Mouse (Mus musculus) left cerebral cortex, adult 11 months (tissue): ENCODE measurements at regions not wholly inside any gene's neighbourhood (a gene's known extent, or its start where the extent isn't known, plus 50 kb on each side); places are given as distances from the start of the nearest gene placed in this dataset.
A peak's percentile ranks its signal among the peaks of the same experiment; 100 is the strongest.

Experiments used
- DNase-seq: peaks from one replicate; pipeline ENCODE4 v3.0.0; 2022; ENCODE audit warnings: low spot score

DNA sequence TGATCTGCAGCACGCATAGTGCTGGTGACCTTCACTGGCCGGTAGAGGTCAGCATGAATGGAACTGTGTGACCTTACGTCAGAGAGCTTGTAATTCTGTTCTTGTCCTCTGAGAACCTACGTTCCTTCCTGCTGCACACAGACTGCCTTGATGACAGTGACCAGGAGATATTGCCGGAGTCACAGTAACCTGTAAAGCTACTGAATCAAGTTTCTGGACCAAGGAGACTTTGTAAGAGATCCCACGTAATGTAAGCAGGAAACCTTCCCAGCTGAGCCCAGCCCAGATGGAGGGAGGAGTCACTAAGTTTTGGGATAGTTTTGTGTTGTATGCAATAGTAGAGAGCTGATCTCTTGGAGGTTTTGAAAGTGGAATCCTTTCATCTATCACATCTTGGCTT is 117.4 kb upstream of the Lyplal1 start:
- no peak for DNase-seq

DNA sequence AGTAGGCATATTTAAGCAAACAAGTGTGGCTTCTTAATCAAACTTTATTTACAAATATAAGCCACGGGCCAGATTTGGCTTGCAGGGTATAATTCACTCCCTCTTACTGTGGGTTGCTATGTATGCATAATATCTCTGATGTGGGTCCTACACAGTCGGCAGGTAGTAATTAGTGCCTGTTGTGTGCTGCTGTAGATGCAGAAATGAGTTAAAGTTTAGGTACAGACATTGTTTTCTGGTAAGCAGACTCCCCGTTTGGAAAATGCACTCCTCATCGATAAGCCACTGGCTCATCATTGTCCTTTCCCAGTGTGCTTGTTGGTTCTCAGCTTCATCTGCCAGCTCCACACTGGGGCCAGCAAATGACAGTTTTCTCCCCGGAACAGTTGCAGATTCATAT is 113.4 kb upstream of the Lyplal1 start:
- DNase-seq, result no peak

DNA sequence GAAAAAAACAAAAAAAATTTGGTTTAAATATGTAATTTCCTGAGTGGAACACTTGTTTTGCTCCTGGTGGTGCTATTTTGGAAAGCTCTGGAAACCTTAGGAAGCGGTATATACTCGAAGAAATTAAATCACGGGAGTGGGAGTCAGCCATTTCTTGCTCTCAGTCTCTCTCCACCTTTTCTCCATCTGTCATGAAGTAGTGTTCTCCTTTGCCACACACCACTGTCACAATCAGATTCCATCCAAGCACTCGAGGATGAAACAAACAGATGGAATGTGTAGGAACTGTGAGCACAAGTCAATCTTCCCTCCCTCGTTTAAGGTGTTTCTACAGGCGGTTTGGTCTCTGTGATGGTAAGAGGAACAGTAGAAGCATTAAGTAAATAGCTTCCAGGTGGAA is 112.7 kb upstream of the Lyplal1 start:
- peak; percentile 4 for DNase-seq

DNA sequence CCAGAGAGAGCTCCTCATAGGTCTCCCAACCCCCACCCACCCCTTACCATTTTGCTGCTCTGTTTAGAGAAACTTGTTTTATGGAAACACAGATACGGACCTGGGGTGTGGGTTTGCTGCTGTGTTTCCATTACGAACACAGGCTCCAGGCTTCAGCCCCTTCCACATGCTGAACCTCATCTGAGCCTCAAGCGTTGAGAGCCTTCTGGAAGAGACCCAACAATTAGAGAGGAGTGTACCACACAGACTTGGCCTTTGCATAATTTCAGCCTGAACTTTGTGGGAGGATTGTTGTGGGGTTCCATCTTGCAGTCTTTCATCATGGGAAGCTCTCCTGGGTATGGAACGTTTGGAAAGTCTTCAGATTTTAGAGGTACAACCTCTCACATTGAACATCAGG is 111.3 kb upstream of the Lyplal1 start:
- no peak for DNase-seq

DNA sequence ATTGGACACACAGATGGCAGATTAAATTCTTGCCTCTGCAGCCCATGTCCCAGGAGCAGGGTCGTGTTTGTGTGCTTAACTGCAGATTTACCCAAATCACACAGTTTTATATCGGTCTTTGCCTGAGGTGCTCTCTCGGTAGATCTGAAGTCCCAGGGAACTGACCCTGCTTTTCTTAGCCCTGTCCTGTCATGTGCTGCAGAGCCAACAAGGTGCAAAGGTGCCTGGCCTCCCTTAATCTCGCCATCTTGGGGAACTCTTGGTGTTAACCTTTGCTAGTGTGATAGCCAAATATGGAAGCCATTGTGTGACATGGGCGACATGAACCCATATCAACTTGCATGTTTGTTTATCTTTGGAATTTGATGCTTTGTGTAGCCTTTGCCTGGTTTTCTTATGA is 107.1 kb upstream of the Lyplal1 start:
- no peak for DNase-seq

DNA sequence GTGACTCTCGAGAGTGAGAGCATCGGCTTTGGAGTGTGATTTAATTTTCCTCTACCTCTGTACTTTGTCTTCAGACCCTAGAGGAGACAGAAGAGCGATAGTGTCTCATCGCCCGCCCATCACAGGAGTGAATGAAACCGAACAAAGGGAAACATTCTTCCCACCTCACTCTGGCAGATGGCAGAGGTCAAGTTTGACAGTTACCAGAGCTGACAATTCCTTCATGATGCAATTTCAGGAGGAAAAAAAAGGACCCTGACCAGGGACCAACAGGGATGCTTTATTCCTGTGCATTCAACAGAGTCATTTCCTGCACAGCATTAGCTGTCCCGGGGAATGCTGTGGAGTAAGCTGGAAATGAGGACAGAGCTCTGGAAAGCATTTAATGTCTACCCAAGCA is 106.3 kb upstream of the Lyplal1 start:
- no peak for DNase-seq

DNA sequence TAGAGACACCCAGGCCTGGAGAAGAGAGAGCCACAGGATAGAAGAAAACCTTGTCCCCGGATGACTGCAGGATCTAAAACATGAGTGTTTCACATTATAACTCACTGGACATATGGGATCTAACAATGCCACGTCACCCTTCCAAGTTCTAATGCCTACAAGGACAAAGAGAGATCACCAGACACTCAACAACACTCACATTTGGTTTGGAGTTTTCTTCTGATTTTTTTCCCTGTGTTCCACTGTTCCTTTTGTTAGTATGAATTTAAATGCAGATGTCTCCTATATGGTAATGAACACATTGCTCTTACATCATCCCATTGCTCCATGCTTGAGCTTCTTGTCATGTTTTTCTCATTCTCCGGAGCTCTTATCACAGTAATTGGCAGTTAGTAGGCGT is 101.9 kb upstream of the Lyplal1 start:
- no peak for DNase-seq

DNA sequence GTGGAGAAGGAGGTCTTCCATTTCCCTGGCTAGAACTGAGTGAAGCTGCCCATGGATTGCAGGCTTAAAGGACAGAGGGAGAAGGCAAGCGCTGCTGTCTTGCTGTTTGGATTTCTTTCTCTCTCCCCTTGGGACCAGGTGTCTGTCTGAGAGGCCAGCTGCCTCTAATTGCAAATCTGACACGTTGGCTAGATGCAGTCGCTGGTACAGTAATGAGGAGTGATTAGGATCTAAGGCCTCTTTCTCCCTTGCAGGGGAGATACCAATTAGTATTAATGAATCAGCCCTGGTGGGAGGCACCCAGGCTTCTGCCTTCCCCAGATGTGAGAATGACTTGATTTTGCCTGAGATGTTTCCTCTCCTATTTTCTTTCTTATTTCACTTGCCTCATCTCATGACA is 100.1 kb upstream of the Lyplal1 start:
- no peak for DNase-seq

DNA sequence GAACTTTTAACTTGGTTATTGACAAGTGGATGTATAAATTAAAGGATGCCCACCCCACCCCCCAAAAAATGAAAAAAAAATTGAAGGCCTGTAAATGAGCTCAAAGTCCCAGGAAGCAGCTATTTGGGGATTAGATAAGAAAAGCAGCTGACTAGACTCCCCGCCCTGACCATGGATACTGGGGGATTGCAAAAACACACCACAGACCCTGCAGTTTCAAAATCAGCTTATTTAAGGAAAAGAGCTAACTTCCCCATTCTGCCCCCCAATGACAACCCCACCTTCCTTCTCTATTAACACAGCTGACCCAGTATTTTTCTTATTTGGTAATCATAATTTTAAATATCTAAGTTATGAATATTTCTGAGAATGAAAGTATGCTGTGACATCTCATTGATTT is 87.0 kb upstream of the Lyplal1 start:
- DNase-seq, result no peak

DNA sequence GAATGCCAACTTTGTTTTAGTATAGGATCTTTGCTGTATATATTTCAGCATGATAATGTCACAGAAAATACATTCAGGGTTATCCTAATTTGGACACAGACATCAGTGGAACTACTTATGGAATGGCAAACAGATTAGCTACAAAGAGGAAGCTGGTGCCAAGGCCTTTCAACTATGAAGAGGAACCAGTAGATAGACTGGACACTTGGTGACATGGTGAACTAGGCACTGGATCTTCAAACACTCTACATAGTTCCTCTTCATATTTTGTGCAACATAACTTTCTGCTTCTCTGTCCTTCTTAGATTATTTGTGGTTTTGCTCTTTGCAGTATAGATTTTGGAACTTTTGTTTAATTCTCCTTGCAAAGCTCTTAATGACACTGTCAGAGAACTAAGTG is 85.4 kb upstream of the Lyplal1 start:
- no peak for DNase-seq

DNA sequence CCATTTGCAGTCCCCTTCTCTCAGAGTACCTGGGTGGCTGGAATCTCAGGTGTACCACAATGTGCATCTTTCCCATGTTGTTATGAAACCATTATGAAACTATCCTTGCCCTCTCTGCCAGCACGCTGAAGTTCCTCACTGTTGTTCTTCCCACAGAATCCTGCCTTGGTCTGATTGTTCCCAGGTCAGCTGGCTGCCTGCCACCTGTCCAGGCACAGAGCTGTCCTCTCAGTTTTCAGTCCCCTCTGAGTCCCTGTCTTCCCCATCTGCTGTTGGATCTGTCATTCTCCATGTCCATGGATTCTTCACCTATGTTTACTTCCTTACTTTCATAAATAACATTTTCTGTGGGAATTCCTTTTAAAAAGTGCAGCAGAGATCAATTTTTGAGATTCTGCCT is 81.3 kb upstream of the Lyplal1 start:
- no peak for DNase-seq

DNA sequence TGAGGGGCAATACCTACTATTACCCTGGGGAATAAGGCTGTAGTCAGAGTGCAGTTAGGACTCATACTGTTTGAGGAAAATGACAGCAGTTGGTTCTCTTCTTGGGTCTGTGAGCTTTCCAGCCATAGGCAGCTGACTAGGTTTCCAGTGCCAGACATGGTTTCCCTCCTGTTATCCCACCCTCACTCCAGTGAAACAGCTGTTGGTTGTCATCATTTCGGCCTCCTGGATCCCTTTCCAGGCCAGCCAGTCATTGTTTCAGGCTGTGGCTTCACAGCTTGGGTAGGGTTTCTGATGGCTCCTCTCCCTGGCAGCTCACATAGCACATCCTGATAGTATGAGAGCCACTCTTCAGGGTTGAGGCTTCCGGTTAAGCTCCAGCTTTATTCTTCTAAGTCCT is 79.9 kb upstream of the Lyplal1 start:
- no peak for DNase-seq

DNA sequence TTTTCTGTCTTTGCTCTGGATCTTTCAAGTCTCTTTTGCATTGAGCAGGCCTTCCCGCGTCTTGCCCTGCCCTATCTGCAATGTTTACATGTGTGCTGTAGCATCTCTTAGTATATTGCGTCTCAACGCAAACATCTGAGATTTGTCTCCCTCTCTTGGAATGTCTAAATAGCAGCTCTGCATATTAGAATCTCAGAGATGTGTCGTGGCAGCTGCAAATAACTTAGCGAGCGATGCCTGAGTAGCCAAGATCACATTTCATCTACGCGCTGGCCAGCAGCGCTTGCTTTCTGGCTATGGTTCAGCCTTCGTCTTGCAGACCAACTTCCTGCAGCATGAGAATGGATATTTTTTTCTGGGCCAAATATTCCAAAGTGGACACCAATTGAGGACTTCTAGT is 72.3 kb upstream of the Lyplal1 start:
- DNase-seq, result no peak

DNA sequence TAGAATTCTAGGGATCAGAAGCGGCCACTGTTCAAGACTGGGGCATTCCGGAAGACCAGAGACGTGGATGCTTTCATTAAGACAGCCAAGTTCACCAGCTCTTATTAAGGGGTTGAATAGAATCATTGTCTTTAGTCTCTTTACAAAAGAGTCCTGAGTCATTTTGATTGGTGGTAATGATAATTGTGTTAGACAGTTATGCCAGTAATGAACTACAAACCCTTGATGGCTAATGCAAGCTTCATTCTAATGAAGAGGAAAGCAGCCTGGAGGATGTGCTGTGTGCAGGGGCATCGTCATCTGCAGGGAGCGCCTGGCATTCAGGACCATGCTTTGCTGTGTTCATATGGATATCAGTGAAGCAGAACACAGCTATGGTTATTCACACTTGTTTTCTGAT is 70.3 kb upstream of the Lyplal1 start:
- no peak for DNase-seq

DNA sequence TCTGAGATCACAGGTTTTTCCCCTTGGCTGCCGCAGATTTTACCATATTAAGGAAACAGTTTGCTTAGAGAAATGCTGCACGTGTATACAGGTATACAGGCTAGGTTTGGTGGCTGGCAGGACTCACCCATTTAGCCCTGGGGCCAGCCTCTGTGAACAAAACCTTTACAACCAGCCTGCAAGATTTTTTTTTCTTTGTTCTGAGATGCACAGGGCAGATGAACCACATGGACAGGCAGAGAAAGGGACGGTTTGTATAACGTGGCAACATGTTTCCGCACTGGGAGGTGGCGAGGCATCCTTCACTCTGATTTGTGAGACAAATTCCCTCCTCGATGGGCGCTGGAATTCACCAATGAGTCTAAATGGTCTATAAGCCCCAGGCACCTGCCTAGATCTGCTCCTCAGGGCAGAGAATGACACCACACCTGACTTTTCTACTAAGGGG is 66.1 kb upstream of the Lyplal1 start:
- DNase-seq, result no peak

DNA sequence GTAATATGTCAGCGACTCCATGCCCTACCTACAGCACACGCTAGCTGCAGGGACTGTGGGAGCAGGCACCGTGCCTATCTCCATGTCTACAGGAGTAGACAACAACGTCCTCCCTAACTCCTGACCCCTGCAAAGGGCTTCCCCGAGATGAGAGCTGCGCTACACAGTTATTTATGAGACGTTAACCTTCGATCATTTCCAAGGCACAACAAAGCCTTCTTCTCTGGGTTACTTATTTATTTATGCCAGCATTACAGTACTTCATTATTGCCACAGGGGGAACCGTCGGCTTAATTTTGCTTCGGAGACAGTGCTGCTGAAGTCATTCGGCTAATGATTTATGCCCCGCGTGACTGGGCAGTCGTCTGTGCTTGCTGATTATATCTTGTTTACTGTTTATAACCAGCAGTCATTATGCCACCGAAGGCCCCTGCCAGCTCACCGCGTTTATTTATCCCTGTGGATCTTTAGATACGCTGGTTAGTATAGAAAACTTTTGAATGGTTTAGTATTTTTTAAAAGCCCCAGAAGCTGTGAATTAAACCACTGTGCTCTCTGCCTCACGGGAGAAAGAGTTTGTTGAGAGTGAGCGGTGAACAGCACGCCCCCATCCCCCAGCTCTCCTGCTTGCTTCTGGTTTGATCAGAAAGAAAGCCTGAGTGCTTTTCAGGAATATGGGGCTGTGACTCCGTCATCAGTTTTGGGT is 65.5 kb upstream of the Lyplal1 start:
- peak; percentile 10 for DNase-seq

DNA sequence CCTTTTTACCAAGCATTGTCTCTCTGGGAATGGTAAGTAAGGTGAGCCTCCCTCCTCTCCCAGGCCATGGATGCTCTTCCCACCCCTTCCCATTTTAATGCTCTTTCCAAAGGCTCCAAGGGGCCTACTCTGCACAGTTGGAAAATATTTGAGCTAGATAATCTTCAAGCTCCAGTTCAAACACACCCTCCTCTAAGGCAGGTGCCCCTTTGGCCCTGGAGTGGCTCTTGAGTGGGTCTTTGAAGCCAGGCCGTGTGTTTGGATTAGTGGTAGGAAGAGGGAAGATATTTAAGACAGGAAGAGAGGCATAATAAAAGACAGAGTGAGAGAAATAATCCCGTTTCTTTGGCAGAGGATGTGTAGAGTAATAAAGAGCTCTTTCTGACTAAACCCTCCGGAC is 59.9 kb upstream of the Lyplal1 start:
- DNase-seq, result no peak

DNA sequence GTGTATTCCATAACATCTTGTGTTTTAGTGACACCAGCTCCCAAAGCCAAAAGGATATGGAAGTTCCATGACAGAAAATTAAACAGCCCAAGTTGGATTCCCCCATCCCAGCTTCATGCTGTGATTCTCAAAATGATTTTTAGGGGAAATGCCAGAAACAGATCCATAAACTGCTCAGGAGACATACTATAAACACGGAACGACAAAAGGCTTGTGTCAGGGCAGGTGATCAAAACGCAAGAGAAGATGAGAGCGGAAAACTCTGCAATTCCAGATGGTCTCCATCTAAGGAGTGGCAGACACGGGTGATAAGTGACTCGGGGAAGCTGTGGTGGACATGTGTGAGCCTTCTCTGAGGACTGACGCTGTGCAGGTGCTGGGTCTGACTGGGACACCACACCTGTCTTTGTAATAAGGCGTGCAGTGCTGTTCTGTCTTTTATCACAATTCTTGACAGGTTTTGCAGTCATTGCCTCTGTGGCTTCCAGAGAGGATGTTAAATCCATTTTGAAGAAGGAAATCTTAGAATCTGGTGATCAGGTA is 56.4 kb upstream of the Lyplal1 start:
- no peak for DNase-seq

DNA sequence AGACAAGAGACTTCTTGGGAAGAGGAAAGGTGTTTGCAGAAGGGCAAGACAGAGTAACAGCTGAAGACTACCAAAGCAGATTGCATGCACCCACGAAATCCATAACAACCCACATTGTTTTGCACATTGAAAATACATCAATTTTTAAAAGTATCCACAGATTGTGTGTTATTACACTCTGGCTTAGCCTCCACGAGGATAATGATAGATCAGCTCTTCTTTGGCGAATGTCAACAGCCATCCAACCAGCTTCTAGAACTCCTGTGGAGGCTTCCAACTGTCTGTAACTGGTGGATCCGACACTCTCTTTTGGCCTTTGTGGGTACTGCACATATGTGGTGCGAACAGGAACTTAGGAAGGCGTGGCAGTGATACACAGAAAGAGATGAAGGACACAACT is 54.6 kb upstream of the Lyplal1 start:
- no peak for DNase-seq
